Mouse (Mus musculus): Measurements from ENCODE around the gene Gm4881.

The Gm4881 gene

GRCm38 (mm10) chr7:24944257-24944950 is at the start of gene Gm4881:
Gene Gm4881 (minus strand): TSS chr7:24944494.
- ChIA-PET POLR2A (interaction anchor here in 2 of 4 experiments (0.7 to 3.8 kb wide), 6 partner anchors 52 to 75 kb away, joined by 3 to 14 read pairs (median 6); partner anchors contain the start of genes Dmrtc2 (in 1 of the 2), Lypd4 (in 1 of the 2) and Rps19 (in 1 of the 2)), CTCF (interaction anchor here in 2 of 4 experiments (0.6 to 0.8 kb wide), 3 partner anchors 39 to 282 kb away, joined by 3 to 6 read pairs (median 4); no protein-coding TSS in a partner anchor)

GRCm38 (mm10) chr7:24993081-24993480 is 48.8 kb upstream of the Gm4881 start:
- POLR2A ChIA-PET = interaction anchor here in 1 of 4 experiments (0.8 to 1.3 kb wide), 2 partner anchors 103 to 142 kb away, joined by 4 read pairs; no protein-coding TSS in a partner anchor
- CTCF ChIA-PET = interaction anchor here in 3 of 4 experiments (0.5 to 2.4 kb wide), 6 partner anchors 7 to 113 kb away, joined by 3 to 15 read pairs (median 4); no protein-coding TSS in a partner anchor

- ChIA-PET CTCF (interaction anchor here in 3 of 4 experiments (0.6 to 1.3 kb wide), 4 partner anchors 18 to 232 kb away, joined by 3 to 4 read pairs (median 4); partner anchors contain the start of gene Rabac1 (in 1 of the 3)), POLR2A (interaction anchor here in 2 of 4 experiments (0.6 to 1.9 kb wide), 4 partner anchors 12 to 630 kb away, joined by 3 to 5 read pairs (median 4); no protein-coding TSS in a partner anchor)
These were observed 46.2 kb upstream of the Gm4881 start for GRCm38 (mm10) chr7:24990478-24990877.

- ChIA-PET CTCF (interaction anchor here in 3 of 4 experiments (0.6 to 1.6 kb wide), 7 partner anchors 15 to 116 kb away, joined by 3 to 7 read pairs (median 3); partner anchors contain the start of gene Rabac1 (in 1 of the 3)), POLR2A (interaction anchor here in 3 of 4 experiments (0.5 to 2.3 kb wide), 7 partner anchors 10 to 135 kb away, joined by 3 to 7 read pairs (median 5); partner anchors contain the start of genes Rabac1 (in 1 of the 3) and Rps19 (in 1 of the 3))
These were observed 43.6 kb upstream of the Gm4881 start for GRCm38 (mm10) chr7:24987941-24988340.

- CTCF ChIA-PET = interaction anchor here (0.5 to 3.4 kb wide), 46 partner anchors 8 to 901 kb away, joined by 3 to 42 read pairs (median 3); partner anchors contain the start of genes Rabac1 (in 3 of the 4), Dmrtc2 (in 1 of the 4) and Lypd4 (in 1 of the 4)
- POLR2A ChIA-PET = interaction anchor here in 3 of 4 experiments (0.6 to 1.4 kb wide), 6 partner anchors 13 to 146 kb away, joined by 3 to 6 read pairs (median 3); partner anchors contain the start of genes Rabac1 (in 2 of the 3) and Rps19 (in 1 of the 3)
These were observed 41.5 kb upstream of the Gm4881 start for GRCm38 (mm10) chr7:24985799-24986198.

GRCm38 (mm10) chr7:24984307-24984706 is 40.0 kb upstream of the Gm4881 start:
- ChIA-PET CTCF (interaction anchor here in 3 of 4 experiments (0.6 to 3.4 kb wide), 13 partner anchors 10 to 383 kb away, joined by 3 to 42 read pairs (median 5); partner anchors contain the start of gene Rabac1 (in 1 of the 3)), POLR2A (interaction anchor here in 3 of 4 experiments (0.5 to 2.6 kb wide), 7 partner anchors 10 to 133 kb away, joined by 3 to 5 read pairs (median 4); partner anchors contain the start of gene Rabac1 (in 1 of the 3))

- ChIA-PET CTCF (interaction anchor here (0.6 to 3.4 kb wide), 15 partner anchors 9 to 401 kb away, joined by 3 to 42 read pairs (median 3); partner anchors contain the start of gene Rabac1 (in 1 of the 4)), POLR2A (interaction anchor here in 3 of 4 experiments (0.6 to 2.6 kb wide), 8 partner anchors 11 to 141 kb away, joined by 3 to 5 read pairs (median 4); partner anchors contain the start of gene Rabac1 (in 1 of the 3))
These were observed 39.1 kb upstream of the Gm4881 start for GRCm38 (mm10) chr7:24983396-24983795.

GRCm38 (mm10) chr7:24980439-24980838 is 36.1 kb upstream of the Gm4881 start:
- ChIA-PET POLR2A (no interaction called here), CTCF (no interaction called here)

GRCm38 (mm10) chr7:24978781-24979180 is 34.5 kb upstream of the Gm4881 start:
- POLR2A ChIA-PET = interaction anchor here in 1 of 4 experiments (0.5 kb wide), 1 partner anchor 139 kb away, joined by 3 read pairs; no protein-coding TSS in a partner anchor
- CTCF ChIA-PET = no interaction called here

- POLR2A ChIA-PET = interaction anchor here in 3 of 4 experiments (0.6 to 1.4 kb wide), 3 partner anchors 10 to 84 kb away, joined by 3 read pairs; no protein-coding TSS in a partner anchor
- CTCF ChIA-PET = interaction anchor here in 3 of 4 experiments (0.6 to 3.4 kb wide), 8 partner anchors 9 to 676 kb away, joined by 3 to 42 read pairs (median 4); no protein-coding TSS in a partner anchor
These were observed 30.8 kb upstream of the Gm4881 start for GRCm38 (mm10) chr7:24974893-24975595.

GRCm38 (mm10) chr7:24973902-24974301 is 29.6 kb upstream of the Gm4881 start:
- CTCF ChIA-PET = interaction anchor here in 2 of 4 experiments (0.8 to 3.5 kb wide), 9 partner anchors 10 to 198 kb away, joined by 3 to 42 read pairs (median 5); partner anchors contain the start of gene Rps19 (in 1 of the 2)
- POLR2A ChIA-PET = interaction anchor here in 2 of 4 experiments (0.6 to 3.1 kb wide), 7 partner anchors 67 to 265 kb away, joined by 3 to 21 read pairs (median 3); no protein-coding TSS in a partner anchor

- CTCF ChIA-PET = interaction anchor here (0.5 to 3.5 kb wide), 51 partner anchors 9 to 781 kb away, joined by 3 to 42 read pairs (median 4); partner anchors contain the start of genes B9d2 (in 1 of the 4), Cic (in 1 of the 4), Hnrnpul1 (in 1 of the 4) and Irgq (in 1 of the 4)
- POLR2A ChIA-PET = interaction anchor here (0.6 to 3.3 kb wide), 53 partner anchors 9 to 766 kb away, joined by 3 to 52 read pairs (median 5); partner anchors contain the start of genes Phldb3 (in 2 of the 4), Rps19 (in 2 of the 4), Smg9 (in 2 of the 4) and Cic (in 1 of the 4)
These were observed 28.9 kb upstream of the Gm4881 start for GRCm38 (mm10) chr7:24973208-24973607.

- CTCF ChIA-PET = interaction anchor here (0.5 to 3.5 kb wide), 72 partner anchors 10 to 782 kb away, joined by 3 to 42 read pairs (median 4); partner anchors contain the start of genes B9d2 (in 1 of the 4), Cic (in 1 of the 4), Dmrtc2 (in 1 of the 4) and Ethe1 (in 1 of the 4)
- POLR2A ChIA-PET = interaction anchor here (0.6 to 3.3 kb wide), 83 partner anchors 10 to 812 kb away, joined by 3 to 52 read pairs (median 4); partner anchors contain the start of genes Rps19 (in 3 of the 4), Dmrtc2 (in 2 of the 4), Lypd4 (in 2 of the 4) and Phldb3 (in 2 of the 4)
These were observed 27.9 kb upstream of the Gm4881 start, which contains the start of gene Rabac1 for GRCm38 (mm10) chr7:24971972-24972893. Gene Rabac1 (minus strand): TSS chr7:24972754.

- CTCF ChIA-PET = interaction anchor here (0.5 to 3.5 kb wide), 30 partner anchors 9 to 609 kb away, joined by 3 to 42 read pairs (median 4); partner anchors contain the start of genes Ethe1 (in 1 of the 4) and Zfp575 (in 1 of the 4)
- POLR2A ChIA-PET = interaction anchor here (0.7 to 3.3 kb wide), 28 partner anchors 17 to 462 kb away, joined by 3 to 52 read pairs (median 5); partner anchors contain the start of genes Rps19 (in 3 of the 4), Dmrtc2 (in 1 of the 4) and Lypd4 (in 1 of the 4)
These were observed 27.1 kb upstream of the Gm4881 start for GRCm38 (mm10) chr7:24971261-24971971.

- ChIA-PET POLR2A (interaction anchor here in 1 of 4 experiments (2.8 to 3.3 kb wide), 2 partner anchors 20 to 85 kb away, joined by 12 to 35 read pairs; partner anchors contain the start of gene Rps19), CTCF (interaction anchor here in 2 of 4 experiments (1.4 to 3.4 kb wide), 3 partner anchors 80 to 308 kb away, joined by 3 to 28 read pairs (median 19); no protein-coding TSS in a partner anchor)
These were observed 26.0 kb upstream of the Gm4881 start for GRCm38 (mm10) chr7:24970341-24970740.

Data from embryonic stem cell, embryonic (primary cell).